Mouse (Mus musculus) limb, embryonic 14.5 days (tissue): ENCODE measurements at regions not wholly inside any gene's neighbourhood (a gene's known extent, or its start where the extent isn't known, plus 50 kb on each side); places are given as distances from the start of the nearest gene placed in this dataset.

ENCODE experiments used
- ATAC-seq: fragments of 200-750 bp; cut with Nextera tagmentation; 2 replicates; pipeline ENCODE4 v1.8.0; 2017; ENCODE audit warnings: low read depth, moderate number of reproducible peaks, moderate TSS enrichment; ENCODE audit not compliant: low FRiP score
- DNase-seq: peaks from one replicate; pipeline ENCODE4 v3.0.0-alpha.2; 2015; ENCODE audit warnings: low spot score
- H3K27ac ChIP-seq: fragments of 300-500 bp; sonication (generic); replicated peaks from 2 replicates; pipeline ENCODE4 v1.5.1; 2014; ENCODE audit warnings: low read depth, mild to moderate bottlenecking, low read length, moderate library complexity, mixed read lengths
- H3K27me3 ChIP-seq: fragments of 300-500 bp; sonication (generic); 2 replicates; pipeline ENCODE4 v1.6.1; 2014; ENCODE audit warnings: low read length, mixed read lengths; ENCODE audit not compliant: control insufficient read depth, insufficient read depth
- H3K36me3 ChIP-seq: fragments of 300-500 bp; sonication (generic); 2 replicates; pipeline ENCODE4 v1.6.1; 2014; ENCODE audit warnings: mild to moderate bottlenecking, low read length, moderate library complexity, mixed read lengths; ENCODE audit not compliant: control insufficient read depth, insufficient read depth
- H3K4me1 ChIP-seq: fragments of 300-500 bp; sonication (generic); 2 replicates; pipeline ENCODE4 v1.6.1; 2014; ENCODE audit warnings: antibody characterized with exemption, low read length, mixed read lengths; ENCODE audit not compliant: control insufficient read depth, insufficient read depth
- H3K4me2 ChIP-seq: fragments of 300-500 bp; sonication (generic); replicated peaks from 2 replicates; pipeline ENCODE4 v1.6.1; 2014; ENCODE audit warnings: low read depth, mild to moderate bottlenecking, low read length, moderate library complexity; ENCODE audit not compliant: severe bottlenecking
- H3K4me3 ChIP-seq: fragments of 300-500 bp; sonication (generic); replicated peaks from 2 replicates; pipeline ENCODE4 v1.5.1; 2014; ENCODE audit warnings: low read length
- H3K9ac ChIP-seq: fragments of 300-500 bp; sonication (generic); 2 replicates; pipeline ENCODE4 v1.6.1; 2014; ENCODE audit warnings: mild to moderate bottlenecking, low read depth, low read length, moderate library complexity; ENCODE audit not compliant: severe bottlenecking
- H3K9me3 ChIP-seq: fragments of 300-500 bp; sonication (generic); 2 replicates; pipeline ENCODE4 v1.6.1; 2016; ENCODE audit warnings: low read length; ENCODE audit not compliant: control insufficient read depth
- POLR2A ChIP-seq: fragments of 200-500 bp; IDR thresholded peaks from 2 replicates; pipeline ENCODE4 v1.8.0; 2012; ENCODE audit warnings: inconsistent platforms, mild to moderate bottlenecking, moderate library complexity, borderline replicate concordance; ENCODE audit not compliant: insufficient read depth, insufficient read length; ENCODE audit errors: extremely low read depth
- WGBS: fragments of 180-500 bp; shearing (Covaris S2); extraction: QIAGEN DNeasy Blood & Tissue Kit; methylation state at CpG from one replicate; pipeline ENCODE4 v1.1.7; 2014; 5-methylcytosine and 5-hydroxymethylcytosine counted together

DNA sequence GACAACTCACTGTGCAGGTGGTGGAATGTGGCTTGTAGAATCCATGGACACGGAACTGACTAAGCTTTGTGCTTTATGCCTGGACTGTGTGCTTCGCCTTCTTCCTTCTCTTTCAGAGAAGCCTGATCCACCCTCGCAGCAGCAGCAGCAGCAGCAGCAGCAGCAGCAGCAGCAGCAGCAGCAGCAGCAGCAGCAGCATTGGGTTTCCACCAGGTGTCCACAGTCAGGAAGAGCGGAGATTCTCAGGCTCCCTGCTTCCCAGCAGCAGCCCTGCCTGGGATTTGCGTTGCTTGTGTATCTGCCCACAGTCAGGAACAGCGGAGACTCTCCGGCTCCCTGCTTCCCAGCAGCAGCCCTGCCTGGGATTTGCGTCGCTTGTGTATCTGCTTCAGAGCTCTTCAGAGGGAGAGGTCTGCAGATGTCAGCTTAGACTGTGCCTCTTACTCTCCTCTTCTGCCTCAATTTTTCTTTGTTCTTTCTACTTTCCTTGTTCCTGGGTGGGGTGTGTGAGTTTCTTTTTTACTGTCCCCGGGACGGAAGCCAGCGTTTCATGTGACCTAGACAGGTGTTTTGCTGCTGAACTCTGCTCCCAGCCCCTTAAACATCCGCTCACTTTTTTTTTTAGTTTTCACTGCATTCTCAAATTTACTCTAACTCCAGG is 168.1 kb upstream of the Olig3 start:
- WGBS: 12% methylated on average over 13 of the region's 13 CpGs
- TF ChIP-seq POLR2A: no peak
- ATAC-seq (0 out of 2 replicates have a peak, but pooled peaks have one; percentile 60), DNase-seq (peak; percentile 20)
- no peaks in the 10 kb centered on the region for H3K36me3 ChIP-seq
- no peaks in the 10 kb centered on the region for H3K9me3 ChIP-seq
- H3K4me2 ChIP-seq: peak overlapping the region; percentile 40
- H3K4me3 ChIP-seq: peak overlapping the region; percentile 17; the same call in 1 of the 2 replicates
- no peak overlapping the region for H3K27ac ChIP-seq
- H3K9ac ChIP-seq: peak overlapping the region; percentile 45
- peaks cover 8% of the 10 kb centered on the region; the same call in 1 of the 2 replicates for H3K4me1 ChIP-seq
- H3K27me3 ChIP-seq: no peaks in the 10 kb centered on the region

DNA sequence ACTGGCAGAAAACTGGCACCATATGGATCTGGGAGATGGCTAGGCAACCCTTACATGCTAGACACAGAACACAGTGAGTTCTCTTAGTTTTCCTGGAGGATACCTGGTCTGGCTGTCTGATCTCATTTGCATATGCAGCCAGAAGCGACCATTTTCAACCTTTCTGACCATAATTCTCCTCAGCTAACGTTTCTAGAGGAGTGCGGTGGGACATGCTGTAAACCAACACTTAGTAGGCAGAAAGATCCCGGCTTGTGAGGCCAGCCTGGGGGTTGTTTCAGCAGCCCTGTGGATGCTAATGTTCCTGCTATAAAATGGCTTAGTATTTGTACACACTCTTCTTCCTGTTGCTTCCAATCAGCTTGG is 168.6 kb upstream of the Olig3 start:
- Histone ChIP-seq H3K4me3 (peak overlapping the region; percentile 17; the same call in 1 of the 2 replicates), H3K9ac (peak overlapping the region; percentile 45; the same call in 1 of the 2 replicates), H3K4me2 (peak overlapping the region; percentile 40), H3K36me3 (no peaks in the 10 kb centered on the region), H3K9me3 (no peaks in the 10 kb centered on the region), H3K27ac (no peak overlapping the region), H3K27me3 (no peaks in the 10 kb centered on the region), H3K4me1 (peaks cover 4% of the 10 kb centered on the region; the same call in 1 of the 2 replicates)
- ATAC-seq (no peak), DNase-seq (no peak)
- no peak for TF ChIP-seq POLR2A
- WGBS: 27% methylated on average over 4 of the region's 4 CpGs

DNA sequence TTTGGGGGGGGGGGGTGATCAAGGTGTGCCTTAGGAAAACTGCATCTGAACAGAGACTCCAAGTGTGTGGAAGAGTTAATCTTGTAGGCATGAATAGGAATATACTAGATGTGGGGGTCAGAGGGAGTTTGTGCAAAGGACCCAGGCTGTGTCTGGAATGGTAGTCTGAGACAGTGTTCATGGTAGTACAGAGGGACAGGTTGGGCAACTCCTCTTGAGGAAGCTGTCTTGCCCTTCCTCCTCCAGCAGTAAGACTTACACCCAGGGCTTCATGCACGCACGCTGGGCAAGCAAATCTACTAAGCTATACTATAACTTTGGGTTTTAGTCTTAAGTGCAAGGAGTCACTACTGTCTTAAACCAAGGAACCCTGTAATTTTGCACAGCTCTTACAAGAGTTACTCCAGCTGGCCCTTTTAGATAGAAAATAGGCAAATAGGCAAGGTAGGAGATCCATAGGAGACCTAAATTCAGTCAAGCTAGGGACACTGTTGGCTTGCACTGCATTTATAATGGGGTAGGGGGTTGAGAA is 169.2 kb upstream of the Olig3 start:
- H3K36me3 ChIP-seq: no peaks in the 10 kb centered on the region
- WGBS: 81% methylated on average over 2 of the region's 2 CpGs
- ATAC-seq (no peak), DNase-seq (no peak)
- H3K4me1 ChIP-seq: peaks cover 4% of the 10 kb centered on the region; the same call in 1 of the 2 replicates
- H3K27me3 ChIP-seq: no peaks in the 10 kb centered on the region
- H3K4me2 ChIP-seq: no peak overlapping the region
- TF ChIP-seq POLR2A: no peak
- H3K4me3 ChIP-seq: no peak overlapping the region
- H3K9ac ChIP-seq: no peak overlapping the region
- H3K9me3 ChIP-seq: no peaks in the 10 kb centered on the region
- H3K27ac ChIP-seq: no peak overlapping the region

DNA sequence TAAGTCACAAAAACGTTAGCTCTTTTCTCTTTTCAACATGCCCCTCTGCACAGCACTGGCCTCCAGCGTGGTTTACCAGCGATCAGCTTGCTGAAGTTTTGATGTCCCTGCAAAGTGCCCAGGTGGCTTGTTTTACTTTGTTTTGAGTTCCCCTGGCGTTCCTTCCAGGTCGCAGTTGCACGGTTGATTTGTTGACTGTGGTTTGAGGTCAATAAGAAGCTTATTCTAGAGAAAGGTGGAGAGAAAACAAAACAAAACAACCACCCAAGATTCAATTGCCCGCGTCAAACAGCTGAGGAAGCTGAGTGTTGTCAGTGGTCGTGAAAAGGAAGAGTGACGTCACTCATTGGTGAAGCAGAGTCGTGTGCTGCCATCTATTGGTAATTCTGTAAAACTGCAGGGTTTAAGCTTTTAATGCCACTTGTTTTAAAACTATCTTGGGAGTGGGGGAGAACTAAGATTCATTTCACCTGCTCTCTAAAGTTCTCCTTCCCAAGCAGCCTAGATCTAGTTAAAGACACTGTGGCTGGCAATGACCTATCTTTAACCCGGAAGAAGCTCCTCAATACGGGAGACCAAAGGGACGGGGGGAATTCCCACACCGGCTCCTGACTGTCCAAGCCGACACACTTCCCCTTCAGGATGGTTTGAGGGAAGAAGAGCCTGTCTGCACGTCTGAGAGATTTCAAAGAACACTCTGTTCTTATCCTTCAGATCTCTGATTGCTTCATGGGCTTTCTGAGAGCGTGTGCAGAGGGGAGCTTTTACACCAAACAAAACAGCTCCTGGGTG is 170.3 kb upstream of the Olig3 start:
- Histone ChIP-seq H3K27ac (no peak overlapping the region), H3K4me3 (peak overlapping the region; percentile 36), H3K4me1 (peaks cover 4% of the 10 kb centered on the region; the same call in 1 of the 2 replicates), H3K9me3 (no peaks in the 10 kb centered on the region), H3K9ac (peak overlapping the region; percentile 46), H3K27me3 (no peaks in the 10 kb centered on the region), H3K4me2 (peak overlapping the region; percentile 55), H3K36me3 (no peaks in the 10 kb centered on the region)
- WGBS: 9% methylated on average over 18 of the region's 18 CpGs
- DNase-seq (peak; percentile 91), ATAC-seq (peak; percentile 81)
- TF ChIP-seq POLR2A: no peak

DNA sequence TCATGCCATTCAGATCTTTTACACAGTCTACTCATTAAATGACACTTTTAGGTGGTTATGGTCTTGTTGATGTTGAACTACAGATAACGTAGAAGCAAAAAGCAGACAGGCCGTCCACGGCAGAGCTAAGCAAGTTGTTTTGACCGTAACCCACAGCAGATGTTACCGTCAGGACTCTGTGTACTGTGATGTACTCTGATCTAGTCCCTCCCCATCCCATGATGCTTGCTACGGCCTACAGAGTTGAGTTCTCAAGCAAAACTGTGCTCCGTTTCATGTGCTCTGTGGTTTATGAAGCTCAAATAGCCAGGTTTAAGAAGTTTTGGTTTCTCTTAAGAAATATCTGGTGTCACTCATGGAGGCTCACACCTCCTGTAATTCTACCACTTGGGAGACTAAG is 169.4 kb upstream of the Tnfaip3 start:
- no peaks in the 10 kb centered on the region for H3K27me3 ChIP-seq

More for the DNA sequence above, 169.4 kb upstream of the Tnfaip3 start:
- H3K4me1 ChIP-seq: peaks cover 4% of the 10 kb centered on the region; the same call in 1 of the 2 replicates
- no peak overlapping the region for H3K4me3 ChIP-seq
- WGBS: 88% methylated on average over 7 of the region's 7 CpGs
- no peak overlapping the region for H3K4me2 ChIP-seq
- no peak for TF ChIP-seq POLR2A
- H3K27ac ChIP-seq: no peak overlapping the region
- ATAC-seq (no peak), DNase-seq (no peak)
- no peak overlapping the region for H3K9ac ChIP-seq
- no peaks in the 10 kb centered on the region for H3K9me3 ChIP-seq
- H3K36me3 ChIP-seq: no peaks in the 10 kb centered on the region
